Comparison of ENCODE assay signal across 9 mouse cellular contexts in genomic region chr7:126428154-126428553, GRCm38 (mm10). TPM values are rescaled to one million over a fixed set of nuclear protein-coding genes. Genes with fewer than 3 reads are reported as not detected.
DNase-seq lines count a peak whose midpoint lies in the region; ATAC-seq and TF ChIP-seq lines count a peak whose summit lies in the region.
"Had no signal": no experiment of that assay in that cellular context is flagged by ENCODE, and none has a peak within 500 bp of the region (broad histone marks: within the 10 kb centered on the region; RNA-seq: fewer than 3 reads in every experiment).

No protein-coding gene starts in this region.

- intact Hi-C loops in heart, postnatal 36 days (cut with DNase I): loop anchor here (2.0 kb wide), 2 partner anchors 29 to 47 kb away; partner anchors contain the start of gene Sh2b1

- no peaks in the 10 kb centered on the region for H3K9me3 ChIP-seq in heart, embryonic 11.5 days (replicated peaks; ENCODE audit: control insufficient read depth, low read length)
- H3K9me3 ChIP-seq in MEL (replicated peaks; ENCODE audit: insufficient read depth, low read length): no peaks in the 10 kb centered on the region
- peaks cover 16% of the 10 kb centered on the region for H3K9me3 ChIP-seq in megakaryocyte, embryonic 14.5 days

- no peak for TF ChIP-seq RAD21 in MEL (IDR thresholded peaks at IDR 0.05; ENCODE audit: low read depth, low read length)

- peak overlapping the region; percentile 58 for H3K4me3 ChIP-seq in heart, embryonic 11.5 days (ENCODE audit: low read depth, low read length)
- H3K4me3 ChIP-seq in MEL (ENCODE audit: control insufficient read depth in 1 of 2, insufficient read depth in 1 of 2, low read depth in 2 of 2, low read length in 2 of 2): peak overlapping the region; percentile 71 to 81
- peak overlapping the region; percentile 96 for H3K4me3 ChIP-seq in megakaryocyte, embryonic 14.5 days (replicated peaks)

- H3K27ac ChIP-seq in heart, embryonic 11.5 days (ENCODE audit: low read depth, low read length): peak overlapping the region; percentile 90
- H3K27ac ChIP-seq in MEL (ENCODE audit: control insufficient read depth, low read depth, low read length): peak overlapping the region; percentile 54

- peak overlapping the region; percentile 78 for H3K4me2 ChIP-seq in heart, embryonic 11.5 days

- ATAC-seq in heart, embryonic 11.5 days (replicated peaks; ENCODE audit: insufficient number of reproducible peaks, low FRiP score, low TSS enrichment): no peak
- ATAC-seq in granulocyte monocyte progenitor cell, adult 5-6 weeks (replicated peaks; ENCODE audit: poor library complexity, severe bottlenecking): 0 out of 2 replicates have a peak, but pooled peaks have one; percentile 1

- no peaks in the 10 kb centered on the region for H3K27me3 ChIP-seq in heart, embryonic 11.5 days (ENCODE audit: control insufficient read depth, insufficient read depth, low read length)
- no peaks in the 10 kb centered on the region for H3K27me3 ChIP-seq in MEL (ENCODE audit: control insufficient read depth in 1 of 2, insufficient read depth in 2 of 2, low read length in 2 of 2)
- H3K27me3 ChIP-seq in megakaryocyte, embryonic 14.5 days (replicated peaks): no peaks in the 10 kb centered on the region
- H3K27me3 ChIP-seq: Patski had no signal

- H3K36me3 ChIP-seq in heart, embryonic 11.5 days (ENCODE audit: control insufficient read depth, insufficient read depth, low read length): no peaks in the 10 kb centered on the region
- peaks cover 0 to 4% of the 10 kb centered on the region in 2 experiments; a peak in 2 of 4 replicates for H3K36me3 ChIP-seq in MEL (ENCODE audit: control insufficient read depth in 1 of 2, insufficient read depth in 2 of 2, low read length in 2 of 2)
- peaks cover 44% of the 10 kb centered on the region for H3K36me3 ChIP-seq in megakaryocyte, embryonic 14.5 days (replicated peaks; ENCODE audit: low read length)

- 11% methylated on average over 4 of the region's 4 CpGs for WGBS in heart, embryonic 11.5 days (ENCODE audit: insufficient replicate concordance)

- no peak for DNase-seq in heart, postnatal 36 days
- DNase-seq in MEL (ENCODE audit: low read depth, low spot score) (peak; percentile 81), MN1 (ENCODE audit: low spot score) (no peak)
- no peak for DNase-seq in thymus, postnatal 0 days (ENCODE audit: low spot score)
- no peak for DNase-seq in adrenal gland, postnatal 14 days

- TF ChIP-seq CTCF in MEL (IDR thresholded peaks at IDR 0.05 in 2 of 3, conservative IDR thresholded peaks at IDR 0.05 in 1 of 3; ENCODE audit: control insufficient read depth in 1 of 3, insufficient read depth in 1 of 3, low read depth in 2 of 3, low read length in 3 of 3, poor library complexity in 1 of 3, severe bottlenecking in 1 of 3): no peak

- H3K9ac ChIP-seq in heart, embryonic 11.5 days (ENCODE audit: low read depth, low read length): peak overlapping the region; percentile 87
- peak overlapping the region; percentile 94 for H3K9ac ChIP-seq in MEL (ENCODE audit: control insufficient read depth, low read depth, low read length, poor library complexity, severe bottlenecking)

- peak; percentile 88 to 90 for TF ChIP-seq EP300 in MEL (IDR thresholded peaks at IDR 0.05; ENCODE audit: low read depth in 1 of 2, low read length in 2 of 2)

- no peak for TF ChIP-seq POLR2A in MEL (IDR thresholded peaks at IDR 0.05; ENCODE audit: control insufficient read depth in 1 of 2, insufficient read depth in 1 of 2, low read depth in 1 of 2, low read length in 2 of 2, poor library complexity in 1 of 2)

- H3K79me2 ChIP-seq in MEL (ENCODE audit: control insufficient read depth, insufficient read depth, low read length, poor library complexity): no peaks in the 10 kb centered on the region

- H3K4me1 ChIP-seq in heart, embryonic 11.5 days (ENCODE audit: control insufficient read depth, insufficient read depth, low read length): peaks cover 12% of the 10 kb centered on the region
- H3K4me1 ChIP-seq in MEL (ENCODE audit: control insufficient read depth in 1 of 2, insufficient read depth in 2 of 2, low read length in 2 of 2): peaks cover 0 to 6% of the 10 kb centered on the region in 2 experiments; a peak in 2 of 4 replicates
- H3K4me1 ChIP-seq in megakaryocyte, embryonic 14.5 days: peaks cover 50% of the 10 kb centered on the region

TF ChIP-seq in MEL, 35 proteins besides CTCF, POLR2A, EP300 and RAD21 (continues in another document):
- peak; percentile 95 for TF ChIP-seq TCF12 (IDR thresholded peaks at IDR 0.05; ENCODE audit: low read depth, low read length)
- no peak for TF ChIP-seq UBTF (IDR thresholded peaks at IDR 0.05; ENCODE audit: borderline replicate concordance, insufficient read depth, low read depth, low read length)
- no peak for TF ChIP-seq MYC (IDR thresholded peaks at IDR 0.05; ENCODE audit: low read depth, low read length)
- TF ChIP-seq MXI1 (IDR thresholded peaks at IDR 0.05; ENCODE audit: low read depth, low read length): no peak; the same call in 1 of the 2 replicates
- peak; percentile 62; the same call in 1 of the 2 replicates for TF ChIP-seq ZMIZ1 (IDR thresholded peaks at IDR 0.05; ENCODE audit: low read depth, low read length)

RNA-seq across cellular contexts. Expression of gene Rabep2, which starts 0.4 kb away (rescaled TPM):
- 18.1 and 23.0 TPM in 2 replicates for polyA plus RNA-seq in heart, embryonic 11.5 days (2014; fragmentation: Nextera tagmentation; extraction: Ambion mirVana)
- 1 to 10 TPM; 7.5 to 9.0 TPM for total RNA-seq in heart, postnatal 36 days (2021)
- 12.9 and 15.2 TPM in 2 replicates for total RNA-seq in MEL (2012; rRNA removed)
- 10 to 100 TPM in 1 of 2 experiments, not detected in 1; 16.2 TPM for polyA plus RNA-seq in MEL (2012; ENCODE audit: insufficient read depth in 1 of 2, insufficient read length in 2 of 2, low read depth in 1 of 2, low replicate concordance in 2 of 2, missing spikeins in 1 of 2)
- 11.3 and 16.2 TPM in 2 replicates for total RNA-seq in granulocyte monocyte progenitor cell, adult 5-6 weeks (2014; fragmentation: Nextera tagmentation)
- total RNA-seq in granulocyte monocyte progenitor cell, adult 5-6 weeks (2017): 12.3 and 16.9 TPM in 2 replicates
- 97.9 and 143 TPM in 2 replicates for polyA plus RNA-seq in megakaryocyte, embryonic 14.5 days (2012; ENCODE audit: insufficient read depth, low replicate concordance)
- polyA plus RNA-seq in thymus, postnatal 0 days (2015; fragmentation: Nextera tagmentation; extraction: Ambion mirVana): 22.2 and 22.7 TPM in 2 replicates
- total RNA-seq in adrenal gland, postnatal 14 days (2021): 35.7 and 45.2 TPM in 2 replicates

RNA-seq across cellular contexts. Expression of gene Cd19, which starts 13.5 kb away (rescaled TPM):
- not detected in 2 replicates for polyA plus RNA-seq in heart, embryonic 11.5 days (2014; fragmentation: Nextera tagmentation; extraction: Ambion mirVana)
- 1 to 10 TPM in 1 of 2 experiments, under 1 TPM in 1; 0.44 to 1.5 TPM for total RNA-seq in heart, postnatal 36 days (2021)
- not detected in 2 replicates for total RNA-seq in MEL (2012; rRNA removed)
- polyA plus RNA-seq in MEL (2012; ENCODE audit: insufficient read depth in 1 of 2, insufficient read length in 2 of 2, low read depth in 1 of 2, low replicate concordance in 2 of 2, missing spikeins in 1 of 2): not detected
- not detected in 2 replicates for total RNA-seq in granulocyte monocyte progenitor cell, adult 5-6 weeks (2014; fragmentation: Nextera tagmentation)
- total RNA-seq in granulocyte monocyte progenitor cell, adult 5-6 weeks (2017): 0.09 TPM in 1 of 2 replicates, not detected in the other
- not detected in 2 replicates for polyA plus RNA-seq in megakaryocyte, embryonic 14.5 days (2012; ENCODE audit: insufficient read depth, low replicate concordance)
- 0.13 and 0.22 TPM in 2 replicates for polyA plus RNA-seq in thymus, postnatal 0 days (2015; fragmentation: Nextera tagmentation; extraction: Ambion mirVana)
- total RNA-seq in adrenal gland, postnatal 14 days (2021): 2.7 and 19.9 TPM in 2 replicates
- polyA plus RNA-seq: Patski had no signal

RNA-seq across cellular contexts. Expression of gene Nfatc2ip, which starts 31.6 kb away (rescaled TPM):
- polyA plus RNA-seq in heart, embryonic 11.5 days (2014; fragmentation: Nextera tagmentation; extraction: Ambion mirVana): 1.6 and 1.8 TPM in 2 replicates
- 1 to 10 TPM; 3.9 to 4.6 TPM for total RNA-seq in heart, postnatal 36 days (2021)
- total RNA-seq in MEL (2012; rRNA removed): 6.3 and 7.9 TPM in 2 replicates
- polyA plus RNA-seq in MEL (2012; ENCODE audit: insufficient read depth in 1 of 2, insufficient read length in 2 of 2, low read depth in 1 of 2, low replicate concordance in 2 of 2, missing spikeins in 1 of 2): 10 to 100 TPM in 1 of 2 experiments, not detected in 1; 13.0 TPM
- 11.7 and 14.8 TPM in 2 replicates for total RNA-seq in granulocyte monocyte progenitor cell, adult 5-6 weeks (2014; fragmentation: Nextera tagmentation)
- total RNA-seq in granulocyte monocyte progenitor cell, adult 5-6 weeks (2017): 14.6 and 15.9 TPM in 2 replicates
- polyA plus RNA-seq in megakaryocyte, embryonic 14.5 days (2012; ENCODE audit: insufficient read depth, low replicate concordance): 0.79 TPM in 1 of 2 replicates, not detected in the other
- 5.1 and 6.7 TPM in 2 replicates for polyA plus RNA-seq in thymus, postnatal 0 days (2015; fragmentation: Nextera tagmentation; extraction: Ambion mirVana)
- total RNA-seq in adrenal gland, postnatal 14 days (2021): 7.1 and 8.4 TPM in 2 replicates

RNA-seq across cellular contexts. Expression of gene Atp2a1, which starts 34.8 kb away (rescaled TPM):
- 5.0 and 7.5 TPM in 2 replicates for polyA plus RNA-seq in heart, embryonic 11.5 days (2014; fragmentation: Nextera tagmentation; extraction: Ambion mirVana)
- 1 to 10 TPM; 1.1 to 1.2 TPM for total RNA-seq in heart, postnatal 36 days (2021)
- 0.04 and 0.20 TPM in 2 replicates for total RNA-seq in MEL (2012; rRNA removed)
- polyA plus RNA-seq in MEL (2012; ENCODE audit: insufficient read depth in 1 of 2, insufficient read length in 2 of 2, low read depth in 1 of 2, low replicate concordance in 2 of 2, missing spikeins in 1 of 2): under 1 TPM in 1 of 2 experiments, not detected in 1; 0.47 TPM
- total RNA-seq in granulocyte monocyte progenitor cell, adult 5-6 weeks (2014; fragmentation: Nextera tagmentation): 0.62 TPM in 1 of 2 replicates, not detected in the other
- total RNA-seq in granulocyte monocyte progenitor cell, adult 5-6 weeks (2017): not detected in 2 replicates
- 1.1 and 1.4 TPM in 2 replicates for polyA plus RNA-seq in megakaryocyte, embryonic 14.5 days (2012; ENCODE audit: insufficient read depth, low replicate concordance)
- polyA plus RNA-seq in thymus, postnatal 0 days (2015; fragmentation: Nextera tagmentation; extraction: Ambion mirVana): 3.1 and 4.2 TPM in 2 replicates
- 0.33 and 0.68 TPM in 2 replicates for total RNA-seq in adrenal gland, postnatal 14 days (2021)

RNA-seq across cellular contexts. Expression of gene Sh2b1, which starts 47.1 kb away (rescaled TPM):
- polyA plus RNA-seq in heart, embryonic 11.5 days (2014; fragmentation: Nextera tagmentation; extraction: Ambion mirVana): 33.7 and 36.0 TPM in 2 replicates
- 10 to 100 TPM; 40.0 to 42.2 TPM for total RNA-seq in heart, postnatal 36 days (2021)
- total RNA-seq in MEL (2012; rRNA removed): 11.8 and 13.1 TPM in 2 replicates
- 10 to 100 TPM in 1 of 2 experiments, not detected in 1; 48.9 TPM for polyA plus RNA-seq in MEL (2012; ENCODE audit: insufficient read depth in 1 of 2, insufficient read length in 2 of 2, low read depth in 1 of 2, low replicate concordance in 2 of 2, missing spikeins in 1 of 2)
- total RNA-seq in granulocyte monocyte progenitor cell, adult 5-6 weeks (2014; fragmentation: Nextera tagmentation): 35.9 and 58.3 TPM in 2 replicates
- total RNA-seq in granulocyte monocyte progenitor cell, adult 5-6 weeks (2017): 15.6 and 17.3 TPM in 2 replicates
- 94.0 and 146 TPM in 2 replicates for polyA plus RNA-seq in megakaryocyte, embryonic 14.5 days (2012; ENCODE audit: insufficient read depth, low replicate concordance)
- polyA plus RNA-seq in thymus, postnatal 0 days (2015; fragmentation: Nextera tagmentation; extraction: Ambion mirVana): 37.8 and 38.6 TPM in 2 replicates
- 52.3 and 56.4 TPM in 2 replicates for total RNA-seq in adrenal gland, postnatal 14 days (2021)
